Mouse (Mus musculus) spleen, postnatal 10 days (tissue): ENCODE measurements around the gene Iqce.
A peak's percentile ranks its signal among the peaks of the same experiment; 100 is the strongest.

ENCODE experiments used
- DNase-seq, 2 experiments: peaks; one replicate each; pipeline ENCODE4 v3.0.0; 2021 to 2022; ENCODE audit warnings: low spot score in 2 of 2

The Iqce gene

DNA sequence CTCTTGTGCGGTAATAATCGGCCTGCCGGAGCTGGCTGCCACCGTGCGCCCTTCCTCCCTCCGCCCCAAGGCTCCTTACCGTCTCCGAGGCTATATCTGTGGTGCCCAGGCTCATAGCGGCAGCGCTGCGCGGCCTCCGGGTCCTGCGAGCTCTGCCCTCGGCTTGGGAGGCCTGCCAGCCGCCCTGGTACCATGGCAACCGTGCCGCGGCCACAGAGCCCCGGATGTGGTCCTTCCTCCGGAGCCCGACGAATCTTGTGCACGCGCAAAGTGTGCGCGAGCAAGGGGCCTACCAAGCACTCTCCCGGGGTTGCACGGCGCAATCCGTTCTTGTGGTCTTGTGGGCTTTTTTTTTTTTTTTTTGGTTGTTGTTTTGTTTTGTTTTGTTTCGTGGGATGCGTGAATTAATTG, at the start of gene Iqce:
TSS of gene Iqce (minus strand) at position 276 of the 411 bp plus-strand sequence.
- peak; percentile 81 to 94 for DNase-seq

DNA sequence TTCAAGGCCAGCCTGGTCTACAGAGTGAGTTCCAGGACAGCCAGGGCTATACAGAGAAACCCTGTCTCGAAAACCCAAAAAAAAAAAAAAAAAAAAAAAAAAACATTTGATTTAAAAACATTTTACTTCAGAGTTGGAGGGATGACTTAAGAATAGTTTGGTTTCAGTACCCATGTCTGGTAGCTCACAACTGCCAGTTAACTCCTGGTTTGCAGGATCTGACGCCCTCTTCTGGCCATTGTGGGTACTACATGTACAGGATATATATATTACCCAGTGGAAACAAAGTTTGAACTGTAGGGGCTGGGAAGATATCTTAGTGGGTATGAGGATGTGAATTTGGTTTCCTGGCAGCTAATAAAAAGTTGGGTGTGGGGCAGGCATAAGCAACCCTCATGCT, 48.7 kb upstream of the Iqce start:
- DNase-seq: peak; percentile 43 to 82

DNA sequence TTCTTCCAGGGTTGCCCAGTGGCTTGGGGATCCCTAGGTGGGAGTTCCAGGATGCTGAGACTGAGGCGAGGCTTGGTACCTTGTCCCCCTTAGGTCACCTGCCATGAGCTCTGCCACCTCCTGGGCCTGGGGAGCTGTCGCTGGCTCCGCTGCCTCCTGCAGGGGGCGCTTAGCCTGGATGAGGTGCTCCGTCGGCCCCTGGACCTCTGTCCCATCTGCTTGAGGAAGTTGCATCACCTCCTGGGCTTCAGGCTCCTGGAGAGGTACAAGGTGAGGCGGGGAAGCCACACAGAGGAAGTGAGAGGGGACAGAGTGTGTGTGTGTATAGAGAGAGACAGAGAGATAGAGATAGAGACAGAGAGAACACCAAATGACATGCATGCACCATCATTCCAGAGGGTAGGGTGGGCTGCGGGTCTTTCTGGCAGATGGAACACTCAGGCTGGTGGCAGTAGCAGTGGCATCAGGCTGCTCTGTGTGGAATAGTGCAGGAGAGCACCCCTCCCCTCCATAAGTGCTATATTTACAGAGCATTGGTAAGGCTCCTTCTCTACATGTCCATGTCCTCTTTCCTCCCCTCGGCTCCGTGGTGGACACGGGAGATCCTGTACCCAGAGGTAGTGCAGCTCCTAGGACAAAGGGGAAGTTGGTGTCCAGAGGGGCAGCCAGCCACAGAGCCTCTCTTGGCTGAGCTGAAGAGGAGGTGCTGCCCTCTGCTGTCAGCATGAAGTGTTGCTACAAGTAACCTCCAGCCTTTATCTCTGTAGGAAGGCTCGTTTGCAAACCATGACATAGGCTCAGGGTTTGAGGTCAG, 47.1 kb upstream of the Iqce start:
- DNase-seq: peak; percentile 63 to 83

DNA sequence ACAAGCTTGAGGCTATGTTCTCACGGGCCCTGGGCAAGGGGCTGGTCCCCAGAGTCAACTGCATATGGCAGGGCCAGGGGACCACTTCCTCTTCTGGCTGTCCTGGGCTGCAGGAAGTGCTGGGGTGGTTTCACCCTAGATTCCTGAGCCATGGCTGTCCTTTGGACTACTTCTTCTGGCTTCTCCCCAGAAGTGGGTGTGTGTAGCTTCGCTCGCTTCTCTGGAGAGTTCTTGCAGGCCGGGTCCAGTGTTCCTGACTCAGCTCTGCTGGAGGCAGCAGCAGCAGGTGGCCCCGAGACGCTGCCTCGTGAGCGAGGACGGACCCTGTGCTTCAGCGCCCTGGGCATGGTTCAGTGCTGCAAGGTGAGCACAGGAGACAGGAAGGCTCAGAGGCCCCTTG, 46.2 kb upstream of the Iqce start:
- DNase-seq: peak in 1 of 2 experiments; percentile 40

DNA sequence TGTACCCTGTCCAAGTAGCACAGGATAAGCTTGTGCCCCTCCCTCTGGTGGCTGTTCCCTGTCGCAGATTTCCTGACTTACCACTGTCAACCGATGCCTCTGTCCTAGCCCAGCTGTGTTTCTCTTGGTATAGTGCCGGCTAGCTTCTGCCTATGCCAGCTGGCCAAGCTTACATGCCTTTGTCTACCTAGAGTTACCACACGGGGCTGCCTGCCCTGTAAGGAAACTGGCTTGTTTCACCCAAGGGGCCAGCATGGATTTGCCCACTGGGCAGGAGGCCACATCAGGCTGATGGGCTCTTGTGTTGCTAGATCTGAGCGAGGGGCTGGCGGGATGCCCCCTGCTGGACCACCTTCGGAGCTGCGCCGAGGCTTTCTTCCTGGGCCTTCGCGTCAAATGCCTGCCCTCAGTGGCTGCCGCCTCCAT, 41.5 kb upstream of the Iqce start:
- no peak for DNase-seq

DNA sequence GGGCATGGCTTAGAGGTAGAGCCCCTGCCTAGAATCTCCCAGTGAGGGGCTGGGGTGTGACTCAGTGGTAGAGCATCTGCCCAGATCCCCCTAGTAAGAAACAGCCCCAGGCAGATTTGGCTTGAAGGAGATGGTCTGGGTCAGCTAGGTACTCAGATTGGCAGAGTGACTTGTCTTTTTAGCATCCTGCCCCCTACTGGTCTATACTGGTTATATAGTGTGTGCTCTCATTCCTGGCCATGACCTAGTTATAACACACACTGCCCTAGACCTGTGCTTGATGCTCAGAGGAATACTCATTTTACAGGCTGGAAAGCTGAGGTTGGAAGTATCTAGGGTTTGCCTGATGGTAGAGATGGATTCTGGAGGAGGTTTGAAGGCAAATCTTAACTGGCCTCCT, 39.7 kb upstream of the Iqce start:
- DNase-seq: no peak

DNA sequence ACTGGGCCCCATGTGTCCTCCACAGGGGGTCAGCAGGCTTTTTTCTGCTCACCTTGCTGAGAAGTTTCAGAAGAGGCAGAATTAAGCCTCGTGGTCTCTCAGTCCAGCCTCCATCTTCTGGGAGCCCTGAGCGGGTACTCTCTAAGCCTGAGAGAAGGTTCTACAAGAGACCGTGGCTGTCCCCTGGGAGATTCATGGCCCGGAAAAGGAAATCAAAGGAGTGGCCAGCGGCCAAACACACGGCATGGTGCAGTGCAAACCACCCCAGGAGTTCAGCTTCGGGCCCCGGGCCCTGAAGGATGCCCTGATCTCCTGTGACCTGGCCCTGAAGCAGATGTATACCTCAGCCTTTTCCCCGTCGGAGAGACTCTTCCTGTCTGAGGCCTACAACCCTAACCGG, 38.9 kb upstream of the Iqce start:
- DNase-seq: no peak

DNA sequence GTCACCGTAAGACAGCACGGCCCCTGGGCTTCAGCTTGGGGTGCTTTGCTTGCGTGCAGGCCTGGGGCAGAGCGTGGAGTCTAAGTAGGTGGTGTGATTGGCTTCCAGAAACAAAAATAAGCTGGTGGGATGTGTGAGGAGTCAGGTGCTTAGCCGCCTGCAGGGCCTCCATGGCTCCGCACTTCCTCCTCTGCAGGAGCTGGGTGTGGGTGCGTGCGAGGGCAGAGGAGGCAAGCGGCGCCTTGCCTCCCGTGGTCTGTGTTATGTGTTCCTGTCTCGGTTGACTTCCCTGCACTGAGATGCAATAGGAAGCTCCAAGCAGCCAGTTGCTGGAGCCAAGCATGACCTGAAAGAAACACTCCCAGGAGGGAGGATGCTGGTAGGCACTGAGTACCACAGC, 37.6 kb upstream of the Iqce start:
- no peak for DNase-seq

DNA sequence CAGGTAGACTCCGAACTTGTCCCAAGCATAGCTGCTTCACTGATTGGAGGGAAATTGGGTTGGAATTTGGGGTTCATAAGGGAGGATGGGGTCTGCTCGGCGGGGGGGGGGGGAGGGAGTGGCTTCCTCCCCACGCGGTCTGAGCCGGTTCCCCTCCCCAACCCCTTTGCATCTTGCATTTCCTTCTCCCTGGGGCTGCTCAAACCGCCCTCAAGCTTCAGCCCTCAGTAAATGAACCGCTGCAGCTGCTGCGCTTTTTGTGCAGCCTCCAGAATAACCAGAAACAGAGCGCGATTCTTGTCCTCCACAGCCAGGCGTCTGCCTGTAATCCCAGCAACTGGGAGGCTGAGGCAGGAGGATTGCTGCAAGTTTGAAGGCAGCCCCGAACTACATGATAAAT, 34.0 kb upstream of the Iqce start:
- DNase-seq: peak in 1 of 2 experiments; percentile 41

DNA sequence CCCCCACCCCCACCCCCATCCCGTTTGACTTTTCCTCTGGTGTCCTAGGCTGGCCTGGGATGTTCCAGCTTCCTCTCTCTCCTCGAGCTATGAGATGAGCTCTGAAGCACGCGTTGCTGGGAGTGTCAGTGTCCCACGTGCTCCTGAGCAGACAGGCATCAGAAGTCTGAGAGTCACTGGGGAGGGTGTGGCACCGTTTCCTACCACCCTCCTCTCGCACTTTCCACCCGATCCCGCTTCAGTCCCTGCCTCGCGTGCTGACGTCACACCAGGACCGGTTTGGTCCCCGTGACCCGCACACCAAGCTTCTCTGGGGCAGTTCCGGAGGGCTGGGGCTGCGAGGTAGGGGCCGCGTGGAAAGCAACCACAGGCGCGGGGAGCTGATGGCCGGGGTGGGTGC, 33.1 kb upstream of the Iqce start:
- peak in 1 of 2 experiments; percentile 37 for DNase-seq

DNA sequence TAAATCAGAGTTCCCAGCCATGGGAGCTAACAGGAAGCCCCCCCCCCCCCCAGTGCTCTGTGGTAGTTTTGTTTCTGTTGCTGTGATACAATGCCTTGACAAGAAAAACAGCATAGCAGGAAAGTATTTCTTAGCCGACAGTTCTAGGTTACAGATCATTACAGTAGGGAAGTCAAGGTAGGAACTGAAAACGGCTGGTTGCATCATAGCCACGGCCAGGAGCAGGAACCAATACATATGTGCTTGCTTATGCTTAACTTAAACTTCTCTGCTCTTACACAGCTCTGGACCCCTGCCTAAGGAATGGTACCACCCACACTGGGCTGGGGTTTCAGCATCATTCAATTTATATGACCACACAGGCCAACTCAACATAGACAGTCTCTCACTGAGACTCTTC, 31.2 kb upstream of the Iqce start:
- DNase-seq: peak in 1 of 2 experiments; percentile 37

DNA sequence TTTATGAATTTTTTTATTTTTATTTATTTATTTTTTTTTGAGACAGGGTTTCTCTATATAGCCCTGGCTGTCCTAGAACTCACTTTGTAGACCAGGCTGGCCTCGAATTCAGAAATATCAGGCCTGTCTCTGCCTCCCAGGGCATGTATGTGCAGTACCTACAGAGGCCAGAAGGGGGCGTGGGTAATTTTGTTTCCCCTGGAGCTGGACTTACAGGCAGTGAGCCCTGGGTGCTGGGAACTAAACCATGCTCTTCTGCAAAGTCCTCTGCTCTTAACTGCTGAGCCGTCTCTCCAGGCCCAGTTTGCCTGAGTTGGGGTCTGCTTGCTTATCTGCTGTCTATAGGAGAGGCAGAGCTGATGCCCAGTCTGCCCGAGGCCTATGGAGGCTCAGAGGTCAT, 30.0 kb upstream of the Iqce start:
- peak in 1 of 2 experiments; percentile 65 for DNase-seq

DNA sequence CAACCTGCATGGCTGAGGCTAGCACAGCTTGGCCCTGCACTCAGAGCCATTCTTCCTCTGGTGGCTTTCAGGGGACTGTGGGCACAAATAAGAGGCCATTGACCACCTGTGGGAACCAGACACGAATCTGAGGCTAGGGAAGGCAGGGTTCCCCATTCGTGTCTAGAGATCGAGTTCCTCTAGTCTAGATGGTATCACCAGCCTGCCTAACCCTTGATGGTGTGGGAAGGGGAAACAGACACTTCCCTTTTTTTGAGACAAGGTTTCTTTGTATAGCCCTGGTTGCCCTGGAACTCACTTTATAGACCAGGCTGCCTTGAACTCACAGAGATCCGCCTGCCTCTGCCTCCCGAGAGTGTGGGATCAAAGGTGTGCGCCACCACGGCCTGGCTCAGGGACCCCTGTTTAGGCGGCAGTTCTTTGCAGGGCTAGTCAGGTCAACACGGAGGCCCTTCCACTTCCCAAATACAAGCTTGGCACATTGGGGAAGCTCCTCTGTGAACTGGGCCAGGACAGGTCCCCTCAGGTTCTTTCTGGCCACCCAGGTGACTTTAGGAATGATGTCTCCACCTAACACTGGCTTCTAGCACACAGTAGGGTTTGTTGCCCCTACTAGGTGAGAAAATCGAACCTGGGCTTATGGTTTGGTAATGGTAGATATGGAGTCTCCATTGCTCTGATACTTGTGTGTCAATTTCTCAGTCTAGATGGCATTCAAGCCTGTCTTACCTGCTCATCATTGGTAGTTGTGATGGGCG, 29.0 kb upstream of the Iqce start:
- no peak for DNase-seq

DNA sequence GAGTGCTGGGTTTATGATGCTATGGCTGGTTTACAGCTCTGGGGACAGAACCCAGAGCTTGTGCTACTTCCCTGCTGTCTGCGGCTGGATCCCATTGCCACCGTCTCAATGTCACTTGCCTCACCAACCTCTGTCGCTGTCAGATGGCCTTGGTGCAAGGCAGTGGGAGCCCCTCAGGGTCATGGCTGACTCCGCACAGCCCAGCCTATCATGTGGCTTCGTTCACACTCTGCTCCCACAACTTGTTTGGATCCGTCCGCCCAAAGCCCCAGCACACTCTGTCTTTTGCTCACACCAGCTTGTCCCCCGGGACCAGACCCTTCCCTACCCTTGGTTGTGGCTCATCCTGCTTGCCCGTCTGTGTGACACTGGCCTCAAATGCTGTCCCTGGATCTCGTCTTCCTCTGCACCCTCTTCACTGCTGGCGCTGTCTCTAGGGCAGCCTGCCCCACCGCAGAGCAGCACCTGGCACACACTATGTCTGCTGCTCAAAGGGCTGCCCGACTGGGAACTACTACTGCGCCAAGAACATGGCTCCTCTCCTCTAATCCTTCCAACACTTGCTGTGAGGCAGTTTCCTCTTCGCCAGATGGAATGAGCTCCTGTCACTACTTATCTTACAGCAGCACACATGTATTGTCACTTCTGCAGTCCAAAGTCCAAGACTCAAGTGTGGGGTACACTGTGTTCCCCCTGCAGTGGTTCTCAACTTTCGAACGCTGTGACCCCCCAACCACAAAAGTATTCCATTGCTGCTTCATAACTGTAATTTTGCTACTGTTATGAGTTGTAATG, 25.0 kb upstream of the Iqce start:
- no peak for DNase-seq

DNA sequence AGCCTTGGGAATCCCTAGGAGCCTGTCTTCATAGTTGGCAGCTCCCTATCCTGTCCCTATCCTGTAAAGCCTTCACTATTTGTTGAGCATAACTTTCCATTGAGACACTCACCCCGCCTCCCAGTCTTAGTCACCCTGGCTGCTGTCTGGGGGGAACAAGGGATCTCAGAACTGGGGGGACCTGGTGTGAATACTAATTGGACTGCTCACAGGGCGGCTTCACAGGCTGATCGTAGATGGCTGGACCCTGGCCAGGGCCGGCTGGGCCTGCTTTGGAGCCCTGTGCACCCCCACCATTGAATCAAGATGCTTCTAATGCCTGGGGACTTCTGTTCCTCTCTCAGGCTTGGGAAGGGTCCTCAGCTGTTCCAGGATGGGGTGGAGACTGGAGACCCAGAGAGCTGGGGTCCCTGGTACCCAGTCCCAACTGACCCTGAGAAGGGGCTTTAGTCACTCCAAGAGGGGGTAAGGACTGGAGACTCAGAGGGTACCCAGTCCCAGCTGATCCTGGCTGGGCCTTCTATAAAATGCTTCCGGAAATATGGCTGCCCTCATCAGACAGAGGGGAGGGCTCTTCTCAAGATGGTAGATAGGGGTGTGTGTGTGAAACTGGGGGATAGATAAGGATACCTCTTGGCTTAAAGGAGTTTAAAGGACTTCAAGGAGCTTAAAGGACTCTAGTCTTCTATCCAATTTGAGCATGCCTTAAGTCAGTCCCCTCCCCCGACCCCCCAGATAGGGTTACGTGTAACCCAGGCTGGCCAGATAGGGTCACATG, 24.1 kb upstream of the Iqce start:
- DNase-seq: no peak

DNA sequence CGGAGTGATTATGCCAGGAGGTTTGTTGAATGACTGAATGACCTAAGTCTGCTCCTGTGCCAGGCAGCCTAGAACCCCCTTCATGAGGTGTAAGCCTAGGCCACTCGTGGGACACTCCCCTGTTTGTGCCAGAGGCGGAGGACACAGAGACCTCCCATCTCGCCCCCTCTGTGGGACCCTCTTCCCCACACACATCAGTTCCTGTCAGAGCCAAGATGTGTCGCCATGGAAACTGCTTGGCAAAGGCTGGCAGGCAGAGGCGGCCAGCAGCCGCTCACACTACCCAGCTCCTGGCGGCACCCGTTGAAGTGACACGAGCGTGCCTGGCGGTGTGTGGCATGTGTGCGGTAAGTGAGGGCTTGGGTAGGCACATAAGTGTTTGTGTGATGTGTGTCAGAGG, 21.6 kb upstream of the Iqce start, which contains the start of gene Amz1:
TSS of gene Amz1 (plus strand) at position 306 of the 400 bp plus-strand sequence.
- DNase-seq: no peak

DNA sequence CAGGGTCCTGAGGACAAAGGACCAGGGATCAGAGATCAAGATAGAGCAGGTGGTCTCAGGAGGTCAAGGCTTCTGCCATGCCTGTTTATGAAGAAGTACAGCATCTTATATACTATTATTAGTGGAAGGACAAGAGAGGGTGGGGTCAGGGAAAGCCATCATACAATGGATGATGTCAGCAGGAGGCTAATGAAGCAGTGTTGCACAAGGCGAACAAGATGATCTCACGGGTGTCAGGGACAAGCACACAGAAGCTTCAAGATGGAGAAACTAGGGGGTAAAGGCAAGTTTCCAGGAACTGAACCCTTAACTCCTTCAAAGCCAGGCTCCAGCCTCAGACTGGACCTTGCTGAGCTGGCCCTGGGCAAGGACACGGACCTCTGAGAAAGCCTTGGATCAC, 19.9 kb upstream of the Iqce start:
- DNase-seq: no peak

DNA sequence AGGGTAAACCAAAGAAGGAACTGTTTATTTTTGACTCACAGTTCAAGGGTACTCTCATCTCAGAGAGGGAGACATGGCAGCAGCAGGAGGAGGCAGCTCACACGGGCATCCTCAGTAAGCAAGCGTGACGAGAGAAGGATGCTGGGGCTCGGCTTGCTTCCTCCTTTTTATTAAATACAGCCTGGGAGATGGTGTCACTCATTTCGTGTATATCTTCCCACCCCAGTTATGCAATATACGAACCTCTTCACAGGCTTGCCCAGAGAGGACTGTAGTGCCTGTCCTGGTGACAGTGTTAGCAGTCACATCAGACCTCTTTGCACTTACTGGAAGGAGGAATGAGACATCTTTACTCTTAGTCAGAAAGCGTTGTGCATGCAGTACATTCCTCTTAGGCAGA, 18.6 kb upstream of the Iqce start:
- no peak for DNase-seq

DNA sequence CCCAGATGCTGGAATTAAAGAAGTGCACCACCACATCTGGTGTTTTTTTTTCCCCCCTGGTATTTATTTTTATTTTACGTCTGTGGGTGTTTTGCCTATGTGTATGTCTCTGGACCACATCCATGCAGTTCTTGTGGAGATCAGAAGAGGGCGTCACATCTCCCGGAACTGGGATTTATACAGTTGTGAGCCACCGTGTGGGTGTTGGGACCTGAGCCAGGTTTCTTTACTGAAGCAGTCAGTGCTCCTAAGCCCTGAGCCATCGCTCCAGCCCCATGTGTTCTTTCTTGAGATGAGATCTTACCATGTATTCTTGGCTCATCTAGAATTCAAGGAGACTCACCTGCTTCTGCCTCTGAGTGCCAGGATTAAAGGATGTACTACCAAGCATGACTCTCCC, 8.9 kb upstream of the Iqce start:
- DNase-seq: no peak

DNA sequence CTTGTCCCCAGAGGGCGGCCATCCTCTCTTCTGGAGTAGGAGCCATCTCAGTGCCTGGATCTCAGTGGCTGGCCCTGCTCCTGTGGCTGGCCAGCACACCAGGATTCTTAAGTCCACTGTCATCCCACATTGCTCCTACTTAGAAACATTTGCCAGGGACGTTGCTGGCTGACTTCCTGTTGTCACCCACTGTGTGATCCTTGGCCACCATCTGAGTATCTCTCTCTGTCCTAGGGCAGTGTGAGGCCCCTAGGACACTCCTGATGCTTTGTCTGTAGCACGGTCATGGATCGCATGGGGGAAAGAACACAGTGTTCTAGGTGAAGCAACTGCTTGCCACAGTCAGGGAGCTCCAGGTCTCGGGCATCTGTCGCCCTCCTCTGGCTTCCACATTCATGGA, 8.1 kb upstream of the Iqce start:
- DNase-seq: no peak

DNA sequence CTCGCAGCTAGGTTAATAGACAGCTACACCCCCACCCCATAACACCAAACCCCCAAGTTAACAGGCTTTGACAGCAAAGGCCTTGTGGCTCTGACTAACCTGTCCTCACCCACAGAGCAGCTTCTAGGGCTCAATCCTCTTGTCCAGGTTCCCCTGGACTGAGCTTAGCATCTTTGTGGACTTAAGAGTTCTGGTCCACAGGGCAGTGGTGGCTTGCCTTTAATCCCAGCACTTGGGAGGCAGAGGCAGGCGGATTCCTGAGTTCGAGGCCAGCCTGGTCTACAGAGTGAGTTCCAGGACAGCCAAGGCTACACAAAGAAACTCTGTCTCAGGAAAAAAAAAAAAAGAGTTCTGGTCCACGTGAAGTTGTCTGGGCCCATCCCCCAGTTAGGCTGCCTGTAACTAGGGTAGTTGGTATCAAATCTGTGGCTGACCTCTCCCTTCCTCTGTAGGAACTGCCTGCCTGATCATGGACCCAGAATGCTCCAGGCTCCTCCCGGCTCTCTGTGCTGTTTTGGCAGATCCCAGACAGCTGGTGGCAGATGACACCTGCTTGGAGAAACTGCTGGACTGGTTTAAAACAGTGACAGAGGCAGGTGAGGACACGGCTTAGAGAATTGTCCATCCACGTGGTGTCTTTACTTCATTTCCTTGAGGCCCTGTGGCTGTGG, 3.5 kb upstream of the Iqce start:
- peak in 1 of 2 experiments; percentile 20 for DNase-seq
